Mouse (Mus musculus): ENCODE data around the gene Zfp280c. TPM values are rescaled to one million over a fixed set of nuclear protein-coding genes. Genes with fewer than 3 reads are reported as not detected.

Zfp280c gene
- total RNA-seq, 4 experiments from 2014 or later, result 3.4 to 6.0 (median 5.3) TPM

Small RNA genes lying within 50 kb of the gene (microRNA-seq; reads per million reads assigned to microRNA genes)
- gene Gm27828, result not detected

Other genes with a start within 250 kb of the Zfp280c start
- gene Elf4, start 131.4 kb downstream of the Zfp280c start, total RNA-seq (2022), result 1 to 10 TPM; 3.4 to 6.1 (median 4.2) TPM
- gene Aifm1, start 80.9 kb downstream of the Zfp280c start, total RNA-seq (2022), result 100 to 1,000 TPM in 1 of 4 experiments, 10 to 100 TPM in 3; 88.6 to 105 (median 94.1) TPM
- gene Rab33a, start 75.2 kb downstream of the Zfp280c start, total RNA-seq (2022), result under 1 TPM in 3 of 4 experiments, not detected in 1; 0.28 to 0.40 (median 0.31) TPM
- 1 to 10 TPM; 1.4 to 2.8 (median 2.2) TPM for gene Slc25a14, start 28.9 kb upstream of the Zfp280c start, total RNA-seq (2022)
- gene Gpr119, start 80.0 kb upstream of the Zfp280c start, total RNA-seq (2022), result not detected
- 1 to 10 TPM; 1.7 to 2.4 (median 1.9) TPM for gene Rbmx2, start 100.5 kb upstream of the Zfp280c start, total RNA-seq (2022)

Data from heart, adult 8-10 months (tissue).